Mouse (Mus musculus) megakaryocyte, embryonic 14.5 days (primary cell): ENCODE measurements around the gene Il17rd. TPM values are rescaled to one million over a fixed set of nuclear protein-coding genes. Genes with fewer than 3 reads are reported as not detected.

Source experiments
- H3K27me3 ChIP-seq: replicated peaks from 2 replicates; pipeline ENCODE3; 2012; ENCODE audit warnings: inconsistent platforms
- H3K36me3 ChIP-seq: replicated peaks from 2 replicates; pipeline ENCODE3; 2012; ENCODE audit warnings: low read length, inconsistent platforms, mixed read lengths
- H3K4me1 ChIP-seq: 2 replicates; pipeline ENCODE4 v1.6.1; 2012; ENCODE audit warnings: inconsistent platforms
- H3K4me3 ChIP-seq: replicated peaks from 2 replicates; pipeline ENCODE3; 2012; ENCODE audit warnings: moderate library complexity, mild to moderate bottlenecking, inconsistent platforms
- H3K9me3 ChIP-seq: 2 replicates; pipeline ENCODE4 v1.6.1; 2012; ENCODE audit warnings: inconsistent platforms
- FLI1 ChIP-seq: IDR thresholded peaks from 2 replicates; pipeline ENCODE4 v1.6.1; 2012; ENCODE audit warnings: low read length, inconsistent platforms, mixed read lengths
- GATA1 ChIP-seq: IDR thresholded peaks from 3 replicates; pipeline ENCODE4 v1.6.1; 2012; ENCODE audit warnings: mixed read lengths, low read length, inconsistent platforms, borderline replicate concordance
- polyA plus RNA-seq: library from polyadenylated mRNA; stranded (reverse); fragments of >175 nt; gene quantifications from 2 replicates; pipeline ENCODE4 v1.2.3, GENCODE M21; 2012; ENCODE audit warnings: low replicate concordance; ENCODE audit not compliant: insufficient read depth

Il17rd gene
- polyA plus RNA-seq, 1 experiment: not detected

GRCm38 (mm10) chr14:27138891-27139290 lies 100.2 kb downstream of the Il17rd start:
- H3K27me3 ChIP-seq: peaks cover 49% of the 10 kb centered on the region
- H3K4me3 ChIP-seq: no peak overlapping the region
- no peaks in the 10 kb centered on the region for H3K36me3 ChIP-seq
- H3K4me1 ChIP-seq: no peaks in the 10 kb centered on the region
- peaks cover 6% of the 10 kb centered on the region for H3K9me3 ChIP-seq
- TF ChIP-seq FLI1: no peak
- TF ChIP-seq GATA1: no peak

GRCm38 (mm10) chr14:27139968-27140367 lies 101.2 kb downstream of the Il17rd start:
- H3K36me3 ChIP-seq: no peaks in the 10 kb centered on the region
- no peak for TF ChIP-seq GATA1
- no peak for TF ChIP-seq FLI1
- H3K27me3 ChIP-seq: peaks cover 51% of the 10 kb centered on the region
- H3K4me3 ChIP-seq: no peak overlapping the region
- H3K9me3 ChIP-seq: peaks cover 5% of the 10 kb centered on the region
- no peaks in the 10 kb centered on the region for H3K4me1 ChIP-seq

- H3K4me3 ChIP-seq: no peak overlapping the region
- no peaks in the 10 kb centered on the region for H3K36me3 ChIP-seq
- TF ChIP-seq FLI1 (no peak), GATA1 (no peak)
- peaks cover 55% of the 10 kb centered on the region for H3K27me3 ChIP-seq
- H3K4me1 ChIP-seq: no peaks in the 10 kb centered on the region
- H3K9me3 ChIP-seq: no peaks in the 10 kb centered on the region
These were observed 102.7 kb downstream of the Il17rd start for GRCm38 (mm10) chr14:27141486-27141885.

DNA sequence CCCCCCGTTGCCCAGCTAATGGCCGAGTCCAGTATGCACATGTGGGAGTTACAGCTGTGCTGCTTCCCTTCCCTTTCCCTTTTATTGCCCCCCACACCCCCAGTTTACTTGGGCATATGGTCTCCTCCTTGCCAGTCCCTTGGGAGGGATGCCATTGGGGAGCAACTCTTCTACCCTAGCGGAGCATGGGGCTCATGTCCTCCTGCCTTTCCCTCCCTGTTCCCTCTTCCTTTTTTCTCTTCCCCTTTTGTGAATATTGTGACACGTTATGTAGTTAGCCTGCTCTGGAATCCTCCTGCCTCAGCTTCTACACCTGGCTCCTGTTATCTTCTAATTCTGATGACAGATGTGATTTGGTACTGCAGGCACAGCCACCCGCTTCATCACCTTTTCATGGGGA lies 103.9 kb downstream of the Il17rd start:
- Histone ChIP-seq H3K4me3 (no peak overlapping the region), H3K36me3 (no peaks in the 10 kb centered on the region), H3K9me3 (no peaks in the 10 kb centered on the region), H3K4me1 (no peaks in the 10 kb centered on the region), H3K27me3 (peaks cover 60% of the 10 kb centered on the region)
- TF ChIP-seq GATA1: no peak
- no peak for TF ChIP-seq FLI1

GRCm38 (mm10) chr14:27145171-27146045 lies 106.7 kb downstream of the Il17rd start:
- Histone ChIP-seq H3K4me1 (no peaks in the 10 kb centered on the region), H3K36me3 (no peaks in the 10 kb centered on the region), H3K27me3 (peaks cover 53% of the 10 kb centered on the region), H3K4me3 (no peak overlapping the region), H3K9me3 (no peaks in the 10 kb centered on the region)
- TF ChIP-seq GATA1 (no peak), FLI1 (no peak)

- TF ChIP-seq FLI1 (no peak), GATA1 (no peak)
- Histone ChIP-seq H3K9me3 (no peaks in the 10 kb centered on the region), H3K4me1 (no peaks in the 10 kb centered on the region), H3K36me3 (no peaks in the 10 kb centered on the region), H3K4me3 (no peak overlapping the region), H3K27me3 (peaks cover 50% of the 10 kb centered on the region)
These were observed 109.0 kb downstream of the Il17rd start for GRCm38 (mm10) chr14:27147726-27148125.

- TF ChIP-seq FLI1 (no peak), GATA1 (no peak)
- H3K4me3 ChIP-seq: no peak overlapping the region
- no peaks in the 10 kb centered on the region for H3K9me3 ChIP-seq
- no peaks in the 10 kb centered on the region for H3K4me1 ChIP-seq
- peaks cover 49% of the 10 kb centered on the region for H3K27me3 ChIP-seq
- H3K36me3 ChIP-seq: no peaks in the 10 kb centered on the region
These were observed 110.7 kb downstream of the Il17rd start for GRCm38 (mm10) chr14:27149401-27149800.

DNA sequence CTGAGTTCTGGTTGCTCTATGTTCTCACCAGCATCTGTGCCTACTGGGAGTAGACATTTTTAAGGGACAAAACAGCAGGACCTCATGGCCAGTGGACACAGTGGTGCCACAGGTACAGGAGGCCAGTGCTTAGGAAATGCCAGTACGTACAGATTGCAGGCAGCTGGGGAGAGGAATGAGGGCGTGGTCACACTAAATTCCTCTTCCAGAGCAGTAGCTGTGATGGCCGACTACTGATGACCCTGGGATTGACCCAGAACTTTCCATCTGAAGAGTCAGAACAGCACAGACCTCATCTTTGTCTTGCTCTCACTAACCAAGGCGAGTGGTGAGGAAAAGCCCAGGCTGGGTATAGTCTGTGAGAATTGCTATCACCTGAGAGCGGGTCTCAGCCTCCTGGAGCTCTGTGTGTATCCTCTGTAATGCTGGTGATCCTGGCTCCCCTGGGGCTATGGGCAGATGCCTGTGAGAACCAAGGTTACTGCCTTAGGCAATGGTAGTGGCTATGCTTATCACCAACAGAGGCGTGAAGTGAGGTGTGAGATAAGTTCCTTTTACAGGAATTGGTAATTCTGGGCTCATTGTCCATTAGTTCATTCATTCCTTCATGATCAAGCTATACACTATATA lies 111.4 kb downstream of the Il17rd start:
- H3K36me3 ChIP-seq: no peaks in the 10 kb centered on the region
- H3K4me3 ChIP-seq: no peak overlapping the region
- H3K4me1 ChIP-seq: no peaks in the 10 kb centered on the region
- H3K9me3 ChIP-seq: no peaks in the 10 kb centered on the region
- TF ChIP-seq GATA1 (no peak), FLI1 (no peak)
- peaks cover 52% of the 10 kb centered on the region for H3K27me3 ChIP-seq

DNA sequence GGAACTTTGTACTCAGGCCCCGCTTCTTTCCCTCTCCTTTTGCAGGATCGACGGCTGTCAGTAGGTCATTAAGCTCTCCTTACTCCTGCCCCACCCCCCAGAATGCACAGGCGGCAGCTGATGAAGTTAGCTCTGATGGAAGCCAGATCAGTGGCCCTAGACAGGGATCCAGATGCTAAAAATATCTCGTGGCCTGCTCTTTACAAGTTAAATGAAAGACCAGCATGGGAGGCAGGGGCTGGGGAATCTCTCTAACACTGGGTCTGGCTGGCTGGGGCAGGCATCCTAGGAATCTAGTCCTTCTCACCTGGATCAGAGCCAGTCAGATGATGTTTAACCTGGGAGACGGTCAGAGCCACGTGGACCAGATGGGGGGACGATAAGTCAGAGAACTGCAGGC lies 112.7 kb downstream of the Il17rd start:
- TF ChIP-seq GATA1 (no peak), FLI1 (no peak)
- no peaks in the 10 kb centered on the region for H3K9me3 ChIP-seq
- H3K4me3 ChIP-seq: no peak overlapping the region
- no peaks in the 10 kb centered on the region for H3K4me1 ChIP-seq
- H3K27me3 ChIP-seq: peaks cover 49% of the 10 kb centered on the region
- no peaks in the 10 kb centered on the region for H3K36me3 ChIP-seq

DNA sequence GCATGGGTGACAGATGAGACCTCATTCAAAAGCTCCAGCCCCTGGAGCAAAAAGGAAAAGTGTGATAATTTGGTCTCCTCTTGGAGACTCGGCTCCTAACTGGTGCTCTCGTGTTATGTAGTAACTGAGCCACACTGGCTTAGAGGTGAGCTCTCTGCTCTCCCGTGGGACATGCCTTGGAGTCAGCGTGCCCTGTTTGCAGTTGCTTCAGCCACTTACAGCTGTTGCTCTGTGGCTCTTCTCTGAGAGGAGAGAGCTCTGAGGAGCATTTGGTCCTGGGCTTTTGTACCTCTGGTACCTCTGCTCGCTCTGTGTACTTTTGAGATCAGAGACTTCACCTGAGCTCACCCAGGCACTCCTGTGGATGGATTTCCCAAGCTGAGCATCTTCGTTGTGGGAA lies 116.3 kb downstream of the Il17rd start:
- H3K9me3 ChIP-seq: no peaks in the 10 kb centered on the region
- no peaks in the 10 kb centered on the region for H3K4me1 ChIP-seq
- TF ChIP-seq FLI1 (no peak), GATA1 (no peak)

More for the DNA sequence above, 116.3 kb downstream of the Il17rd start:
- H3K4me3 ChIP-seq: no peak overlapping the region
- H3K27me3 ChIP-seq: peaks cover 54% of the 10 kb centered on the region
- H3K36me3 ChIP-seq: no peaks in the 10 kb centered on the region
